In genomic region chr10:69916205-69916604, GRCm38 (mm10) we compare ENCODE assay signal across 19 mouse cellular contexts.
A peak's percentile ranks its signal among the peaks of the same experiment; 100 is the strongest.
DNase-seq lines count a peak whose midpoint lies in the region; ATAC-seq and TF ChIP-seq lines count a peak whose summit lies in the region.
"Had no signal": no experiment of that assay in that cellular context is flagged by ENCODE, and none has a peak within 500 bp of the region (broad histone marks: within the 10 kb centered on the region; RNA-seq: fewer than 3 reads in every experiment).

No protein-coding gene starts in this region.

- H3K27ac ChIP-seq in intestine, embryonic 15.5 days = no peak overlapping the region
- no peak overlapping the region; the same call in 1 of the 2 replicates for H3K27ac ChIP-seq in intestine, postnatal 0 days (ENCODE audit: low read depth, low read length)
- peak overlapping the region; percentile 23; the same call in 1 of the 2 replicates for H3K27ac ChIP-seq in embryonic fibroblast, embryonic 13.5 days (ENCODE audit: insufficient read depth, low read length)
- no peak overlapping the region for H3K27ac ChIP-seq in forebrain, embryonic 12.5 days
- H3K27ac ChIP-seq: embryonic facial prominence, embryonic 15.5 days; forebrain, embryonic 13.5 days; hindbrain, embryonic 13.5 days; left cerebral cortex, adult 2 months; limb, embryonic 10.5 days had no signal

- no peak overlapping the region for H3K9ac ChIP-seq in intestine, embryonic 15.5 days
- no peak overlapping the region for H3K9ac ChIP-seq in intestine, postnatal 0 days (ENCODE audit: low read depth, low read length)
- no peak overlapping the region for H3K9ac ChIP-seq in forebrain, embryonic 12.5 days
- H3K9ac ChIP-seq: embryonic facial prominence, embryonic 15.5 days; forebrain, embryonic 13.5 days; hindbrain, embryonic 13.5 days had no signal

- no peaks in the 10 kb centered on the region for H3K9me3 ChIP-seq in intestine, embryonic 15.5 days
- H3K9me3 ChIP-seq in intestine, postnatal 0 days (ENCODE audit: control insufficient read depth) = no peaks in the 10 kb centered on the region
- no peaks in the 10 kb centered on the region for H3K9me3 ChIP-seq in forebrain, embryonic 12.5 days
- H3K9me3 ChIP-seq: embryonic facial prominence, embryonic 15.5 days; forebrain, embryonic 13.5 days; hindbrain, embryonic 13.5 days; limb, embryonic 10.5 days had no signal

- 75% methylated on average over 4 of the region's 4 CpGs for WGBS in intestine, embryonic 15.5 days
- 73% methylated on average over 4 of the region's 4 CpGs for WGBS in intestine, postnatal 0 days
- WGBS in forebrain, embryonic 12.5 days = 93% methylated on average over 4 of the region's 4 CpGs

- no peaks in the 10 kb centered on the region for H3K27me3 ChIP-seq in intestine, embryonic 15.5 days (replicated peaks)
- H3K27me3 ChIP-seq in intestine, postnatal 0 days (replicated peaks; ENCODE audit: control insufficient read depth, insufficient read depth, low read length) = no peaks in the 10 kb centered on the region
- no peaks in the 10 kb centered on the region for H3K27me3 ChIP-seq in forebrain, embryonic 12.5 days
- H3K27me3 ChIP-seq: embryonic facial prominence, embryonic 15.5 days; forebrain, embryonic 13.5 days; hindbrain, embryonic 13.5 days had no signal

- no peaks in the 10 kb centered on the region for H3K36me3 ChIP-seq in intestine, embryonic 15.5 days
- no peaks in the 10 kb centered on the region for H3K36me3 ChIP-seq in intestine, postnatal 0 days (ENCODE audit: control insufficient read depth, insufficient read depth)
- H3K36me3 ChIP-seq in forebrain, embryonic 12.5 days (replicated peaks) = no peaks in the 10 kb centered on the region
- H3K36me3 ChIP-seq: embryonic facial prominence, embryonic 15.5 days; limb, embryonic 10.5 days had no signal

- H3K4me1 ChIP-seq in intestine, embryonic 15.5 days (replicated peaks) = no peaks in the 10 kb centered on the region
- peaks cover 6% of the 10 kb centered on the region; the same call in 1 of the 2 replicates for H3K4me1 ChIP-seq in intestine, postnatal 0 days (replicated peaks; ENCODE audit: control insufficient read depth, insufficient read depth, low read length)
- no peaks in the 10 kb centered on the region for H3K4me1 ChIP-seq in embryonic fibroblast, embryonic 13.5 days (ENCODE audit: control insufficient read depth, insufficient read depth, low read length)
- H3K4me1 ChIP-seq in forebrain, embryonic 12.5 days = no peaks in the 10 kb centered on the region
- H3K4me1 ChIP-seq: embryonic facial prominence, embryonic 15.5 days; forebrain, embryonic 13.5 days; hindbrain, embryonic 13.5 days had no signal

- no peak overlapping the region for H3K4me3 ChIP-seq in intestine, embryonic 15.5 days (replicated peaks)
- no peak overlapping the region for H3K4me3 ChIP-seq in intestine, postnatal 0 days (ENCODE audit: low read depth, low read length)
- H3K4me3 ChIP-seq in embryonic fibroblast, embryonic 13.5 days (ENCODE audit: insufficient read depth, low read length) = no peak overlapping the region
- H3K4me3 ChIP-seq in forebrain, embryonic 12.5 days (replicated peaks) = no peak overlapping the region
- H3K4me3 ChIP-seq: embryonic facial prominence, embryonic 15.5 days; forebrain, embryonic 13.5 days; hindbrain, embryonic 13.5 days; left cerebral cortex, adult 2 months; limb, embryonic 10.5 days had no signal

- DNase-seq in adrenal gland, adult 2 months = peak; percentile 44
- no peak for DNase-seq in adrenal gland, postnatal 4 days (ENCODE audit: low spot score in 2 of 2)
- DNase-seq in 3134 (ENCODE audit: extremely low read depth, insufficient read length, low spot score) = peak; percentile 4
- DNase-seq in left cerebral cortex, adult 18-20 months (ENCODE audit: low spot score in 2 of 2) = no peak
- DNase-seq: cerebellum, postnatal 10 days; embryo, embryonic 11 days; lung, adult 2 months; lung, postnatal 36 days; right cerebral cortex, adult 18-20 months; spleen, adult 18-20 months had no signal

- peak; percentile 9; the same call in 1 of the 2 replicates for ATAC-seq in intestine, embryonic 15.5 days
- no peak for ATAC-seq in intestine, postnatal 0 days
- ATAC-seq in forebrain, embryonic 12.5 days (ENCODE audit: low FRiP score) = no peak
- ATAC-seq: forebrain, embryonic 13.5 days had no signal

- no peak for TF ChIP-seq POLR2A in embryonic fibroblast, embryonic 13.5 days (IDR thresholded peaks at IDR 0.05; ENCODE audit: low read depth, low read length)

- no peak for TF ChIP-seq CTCF in intestine, postnatal 0 days (IDR thresholded peaks at IDR 0.05; ENCODE audit: low read depth)
- no peak for TF ChIP-seq CTCF in embryonic fibroblast, embryonic 13.5 days (IDR thresholded peaks at IDR 0.05; ENCODE audit: borderline replicate concordance, insufficient read depth, low read length)

- H3K4me2 ChIP-seq in intestine, embryonic 15.5 days (replicated peaks) = no peak overlapping the region
- H3K4me2 ChIP-seq in intestine, postnatal 0 days (replicated peaks; ENCODE audit: low read depth) = no peak overlapping the region
- H3K4me2 ChIP-seq in forebrain, embryonic 12.5 days = no peak overlapping the region
- H3K4me2 ChIP-seq: embryonic facial prominence, embryonic 15.5 days; forebrain, embryonic 13.5 days; hindbrain, embryonic 13.5 days had no signal

Comparison
In these comparisons a context has a peak if more than half of its experiments do, and no peak if none do; other contexts are left out.
1. DNase-seq: peak in adrenal gland, adult 2 months (single experiment) and 3134 (single experiment); none in adrenal gland, postnatal 4 days (0 of 2) and left cerebral cortex, adult 18-20 months (0 of 2).